Mouse (Mus musculus) stomach, postnatal 0 days (tissue): ENCODE results near the gene Sh3bgrl2.

Source experiments
- CTCF ChIP-seq: IDR thresholded peaks from 2 replicates; pipeline ENCODE4 v1.5.1; 2016; ENCODE audit warnings: antibody characterized with exemption, low read depth, mild to moderate bottlenecking, moderate library complexity
- EP300 ChIP-seq: optimal IDR thresholded peaks from 2 replicates; pipeline ENCODE3; 2016; ENCODE audit warnings: antibody characterized with exemption

DNA sequence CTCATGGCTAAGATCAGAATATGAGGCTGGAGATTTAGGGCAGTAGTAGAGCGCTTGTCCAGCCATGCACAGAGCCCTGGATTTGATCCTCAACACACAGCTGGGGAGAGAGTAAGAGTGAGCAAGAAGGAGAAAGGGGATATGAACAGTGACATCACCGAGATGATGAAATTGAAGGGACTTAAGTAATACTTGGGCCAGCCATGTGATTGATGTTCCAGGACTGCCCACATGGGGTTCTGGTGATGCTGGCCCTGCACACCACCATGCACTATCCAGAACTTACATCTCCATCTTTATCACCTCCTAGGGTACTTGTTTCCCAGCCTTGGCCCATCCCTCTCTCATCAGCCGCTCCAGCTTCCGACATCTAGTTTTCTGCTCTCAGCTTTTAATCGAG, 20.0 kb downstream of the Sh3bgrl2 start:
- TF ChIP-seq EP300 (no peak), CTCF (no peak)
